15 mouse cellular contexts compared by ENCODE assay signal in the genomic region with DNA sequence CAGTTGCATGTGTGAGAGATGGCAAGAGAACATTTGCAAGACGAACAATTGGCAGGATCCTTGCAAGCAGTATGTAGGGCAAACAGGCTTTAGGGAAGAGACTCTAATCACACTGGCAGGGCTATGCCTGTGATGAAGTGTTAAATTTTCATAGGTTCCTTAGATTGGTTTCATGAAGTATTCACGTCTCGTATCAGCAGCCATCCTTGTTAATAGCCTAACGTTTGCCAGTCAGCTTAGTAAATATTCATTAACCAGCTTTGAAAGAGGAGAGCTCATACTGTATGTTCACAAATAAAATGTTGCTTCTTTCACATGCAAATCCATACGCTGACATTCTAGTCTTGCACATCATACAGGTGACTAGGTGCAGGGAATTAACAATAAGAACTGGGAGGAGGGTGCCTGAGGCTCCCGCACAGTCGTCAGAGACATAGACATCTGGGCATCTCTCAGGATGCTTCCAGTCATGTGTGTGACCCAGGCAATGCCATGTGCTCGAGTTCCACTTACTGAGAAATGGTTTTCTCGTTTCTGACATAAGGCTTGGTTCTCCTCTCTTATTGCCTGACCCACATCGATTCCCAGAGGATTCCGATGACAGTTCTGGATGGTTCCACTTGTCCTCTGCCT.
"Had no signal": no experiment of that assay in that cellular context is flagged by ENCODE, and none has a peak within 500 bp of the region (broad histone marks: within the 10 kb centered on the region; RNA-seq: fewer than 3 reads in every experiment).

No protein-coding gene starts in this region.

- H3K4me1 ChIP-seq: liver, embryonic 12.5 days; neural tube, embryonic 12.5 days had no signal

- H3K9me3 ChIP-seq: kidney, embryonic 15.5 days; limb, embryonic 15.5 days; liver, embryonic 12.5 days; neural tube, embryonic 12.5 days had no signal

- H3K4me2 ChIP-seq: kidney, embryonic 15.5 days; limb, embryonic 15.5 days; liver, embryonic 12.5 days; lung, embryonic 14.5 days; neural tube, embryonic 12.5 days had no signal

- H3K27ac ChIP-seq: kidney, embryonic 15.5 days; left cerebral cortex, adult 2 months; limb, embryonic 15.5 days; liver, embryonic 12.5 days; neural tube, embryonic 12.5 days had no signal

- H3K36me3 ChIP-seq: kidney, embryonic 15.5 days; limb, embryonic 15.5 days; liver, embryonic 12.5 days; neural tube, embryonic 12.5 days had no signal

- H3K27me3 ChIP-seq: kidney, embryonic 15.5 days; limb, embryonic 15.5 days; liver, embryonic 12.5 days; neural tube, embryonic 12.5 days had no signal

- H3K4me3 ChIP-seq: kidney, embryonic 15.5 days; left cerebral cortex, adult 2 months; limb, embryonic 15.5 days; liver, embryonic 12.5 days; myocyte; neural tube, embryonic 12.5 days had no signal

- H3K9ac ChIP-seq: kidney, embryonic 15.5 days; limb, embryonic 15.5 days; liver, embryonic 12.5 days; lung, embryonic 14.5 days; neural tube, embryonic 12.5 days had no signal

- DNase-seq: kidney, adult 2 months; kidney, postnatal 25 days; lung, embryonic 14.5 days; lung, postnatal 10 days; lung, postnatal 4 days; right cerebral cortex, adult 18-20 months; right cerebral cortex, postnatal 25 days; thymus, postnatal 36 days had no signal

- ATAC-seq: intestine, embryonic 16.5 days; liver, embryonic 12.5 days had no signal
